Mouse (Mus musculus): Measurements from ENCODE around the gene Ly6g6e.
A peak's percentile ranks its signal among the peaks of the same experiment; 100 is the strongest.

The Ly6g6e gene

DNA sequence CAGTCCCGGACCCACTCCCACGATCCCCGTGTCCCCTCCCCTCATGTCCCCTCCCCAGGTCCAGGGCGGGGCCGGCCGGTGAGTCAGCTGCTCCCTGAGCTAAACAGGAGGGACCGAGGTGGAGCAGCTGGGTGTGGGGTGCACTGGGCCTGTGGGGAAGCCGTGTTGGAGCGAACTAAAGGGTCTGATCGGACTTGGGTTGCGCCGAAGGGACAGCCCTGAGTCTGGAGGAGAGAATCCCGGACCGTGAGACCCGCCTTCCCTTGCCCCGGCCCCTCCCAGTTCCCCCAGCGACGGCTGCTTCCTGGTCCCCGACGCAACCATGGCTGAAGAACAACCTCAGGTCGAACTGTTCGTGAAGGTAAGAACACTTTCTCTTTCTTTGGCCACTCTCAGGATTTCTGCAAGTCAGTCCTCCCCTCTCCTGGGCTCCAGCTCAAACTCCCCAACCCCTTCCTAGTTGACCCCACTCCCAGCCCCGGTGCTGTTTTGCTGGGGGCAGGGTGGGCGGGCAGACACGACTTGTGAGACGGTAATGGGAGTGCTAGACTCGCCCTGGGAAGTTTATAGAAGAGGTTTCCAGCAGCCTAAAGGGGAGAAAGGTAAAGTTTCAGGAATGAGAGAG lies 26.5 kb upstream of the Ly6g6e start:
- DNase-seq = peak; percentile 48 to 53

DNA sequence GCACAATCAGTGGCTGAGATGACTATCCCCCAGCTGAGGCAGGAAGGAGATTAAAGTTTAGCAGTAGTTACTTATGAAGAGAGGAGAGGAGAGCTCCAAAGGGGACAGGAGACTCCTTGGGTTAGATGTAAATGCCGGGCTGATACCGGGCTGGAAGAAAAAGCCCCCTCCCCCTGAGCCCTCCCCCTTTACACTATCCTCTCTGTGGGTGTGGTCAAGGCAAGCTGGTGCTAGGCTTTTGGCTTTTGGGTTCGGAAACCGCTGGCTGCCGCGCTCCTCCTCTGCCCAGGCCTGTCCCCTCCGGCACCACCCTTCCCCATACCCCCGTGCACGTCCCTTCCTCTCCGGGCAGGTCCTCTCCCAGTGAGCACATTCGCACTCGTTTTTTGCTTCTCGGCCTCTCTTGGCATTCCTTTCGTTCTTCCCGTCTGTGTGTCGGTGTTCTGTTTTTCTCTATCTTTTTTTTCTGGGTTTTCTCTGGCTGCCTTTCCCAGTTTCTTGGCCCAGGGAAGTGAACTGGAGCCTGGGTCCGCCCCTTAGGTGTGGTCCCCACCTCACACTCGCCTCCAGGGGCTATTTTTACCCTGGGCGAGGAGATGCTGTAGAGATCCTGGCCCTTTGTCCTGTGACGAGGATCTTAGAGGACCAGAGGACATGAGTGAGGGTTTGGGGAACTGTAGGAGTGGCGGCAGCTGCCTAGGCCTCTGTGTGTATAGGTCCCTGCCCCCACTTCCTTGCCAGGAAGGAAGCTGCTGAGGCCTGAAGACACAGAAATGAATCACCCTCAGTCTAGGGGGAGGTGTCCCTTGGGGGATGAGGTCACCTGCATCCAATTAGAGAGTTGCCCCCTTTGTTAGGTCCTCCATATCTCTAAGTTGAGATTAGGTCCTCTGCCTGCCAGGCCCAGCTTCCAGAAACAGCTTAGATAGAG lies 25.3 kb upstream of the Ly6g6e start:
- DNase-seq = peak; percentile 39 to 46

GRCm38 (mm10) chr17:35052271-35052798 lies 24.4 kb upstream of the Ly6g6e start:
- DNase-seq = no peak

DNA sequence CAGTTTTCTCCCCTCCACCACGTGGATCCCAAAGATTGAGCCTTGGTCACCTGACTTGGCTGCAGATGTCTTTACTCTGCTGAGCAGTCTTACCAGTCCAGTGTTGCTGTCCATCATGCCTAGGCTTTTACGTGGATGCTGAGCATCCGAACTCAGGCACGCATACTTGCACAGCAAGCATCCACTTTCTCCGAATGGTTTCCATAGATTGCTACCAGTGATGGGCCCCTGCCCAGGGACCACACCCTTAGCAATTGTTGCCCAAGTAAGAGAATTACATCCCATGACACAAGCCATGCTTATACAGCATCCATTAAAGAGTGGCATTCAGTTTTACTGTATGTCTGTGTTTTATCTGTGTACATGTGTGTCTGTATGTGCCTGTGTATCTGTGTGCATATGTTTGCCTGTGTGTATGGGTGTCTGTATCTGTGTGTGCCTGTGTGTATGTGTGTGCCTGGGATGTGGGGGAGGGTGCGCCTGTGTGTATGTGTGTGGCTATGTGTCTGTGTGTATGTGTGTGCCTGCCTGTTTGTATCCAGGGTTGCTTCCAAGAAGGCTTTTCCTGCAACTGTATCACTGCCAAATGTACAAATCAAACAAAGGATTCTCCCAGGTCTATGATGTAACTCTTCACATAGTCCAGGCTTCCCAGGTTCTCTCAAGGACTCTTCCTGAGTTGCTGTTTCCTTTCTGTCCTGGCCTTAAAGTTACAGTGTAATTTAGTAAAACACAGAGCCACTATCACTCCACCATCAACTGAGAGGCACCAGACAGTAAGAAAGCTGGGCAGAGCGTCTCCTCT lies 20.8 kb upstream of the Ly6g6e start:
- no peak for DNase-seq

DNA sequence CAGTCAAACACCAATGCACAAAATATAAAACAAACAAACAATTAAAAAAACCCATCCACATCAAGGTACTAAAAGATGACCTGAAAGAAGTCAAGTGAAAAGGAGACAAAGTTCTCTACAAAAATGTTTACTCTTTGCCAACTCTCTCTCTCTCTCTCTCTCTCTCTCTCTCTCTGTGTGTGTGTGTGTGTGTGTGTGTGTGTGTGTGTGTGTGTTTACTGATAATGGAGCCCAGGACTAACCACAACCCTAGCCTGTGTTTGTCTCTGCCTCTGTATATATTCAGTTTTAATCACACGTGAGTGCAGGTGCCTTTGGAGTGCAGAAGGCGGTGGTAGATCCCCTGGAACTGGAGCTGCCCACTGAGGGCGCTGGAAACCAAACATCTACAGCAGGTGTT lies 19.6 kb upstream of the Ly6g6e start:
- no peak for DNase-seq

GRCm38 (mm10) chr17:35058316-35058715 lies 18.4 kb upstream of the Ly6g6e start:
- DNase-seq = peak in 1 of 2 experiments; percentile 16

- peak; percentile 82 to 84 for DNase-seq
These were observed 17.5 kb upstream of the Ly6g6e start, which contains the start of gene Ddah2 for GRCm38 (mm10) chr17:35058911-35059892. Gene Ddah2, plus strand, starts transcription at chr17:35059035.

DNA sequence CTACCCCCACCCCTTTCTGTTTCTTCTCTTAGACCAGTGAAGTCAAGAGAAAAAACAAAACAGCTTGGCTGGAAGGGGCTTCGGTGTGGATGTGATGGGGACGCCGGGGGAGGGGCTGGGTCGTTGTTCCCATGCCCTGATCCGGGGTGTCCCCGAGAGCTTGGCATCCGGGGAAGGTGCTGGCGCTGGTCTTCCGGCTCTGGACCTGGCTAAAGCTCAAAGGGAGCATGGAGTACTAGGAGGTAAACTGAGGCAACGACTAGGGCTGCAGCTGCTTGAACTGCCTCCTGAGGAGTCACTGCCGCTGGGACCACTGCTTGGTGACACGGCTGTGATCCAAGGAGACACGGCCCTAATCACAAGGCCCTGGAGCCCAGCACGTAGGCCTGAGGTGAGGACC lies 16.6 kb upstream of the Ly6g6e start:
- no peak for DNase-seq

GRCm38 (mm10) chr17:35060737-35061297 lies 15.9 kb upstream of the Ly6g6e start:
- DNase-seq = peak in 1 of 2 experiments; percentile 33

- no peak for DNase-seq
These were observed 15.4 kb upstream of the Ly6g6e start for GRCm38 (mm10) chr17:35061299-35061698.

DNA sequence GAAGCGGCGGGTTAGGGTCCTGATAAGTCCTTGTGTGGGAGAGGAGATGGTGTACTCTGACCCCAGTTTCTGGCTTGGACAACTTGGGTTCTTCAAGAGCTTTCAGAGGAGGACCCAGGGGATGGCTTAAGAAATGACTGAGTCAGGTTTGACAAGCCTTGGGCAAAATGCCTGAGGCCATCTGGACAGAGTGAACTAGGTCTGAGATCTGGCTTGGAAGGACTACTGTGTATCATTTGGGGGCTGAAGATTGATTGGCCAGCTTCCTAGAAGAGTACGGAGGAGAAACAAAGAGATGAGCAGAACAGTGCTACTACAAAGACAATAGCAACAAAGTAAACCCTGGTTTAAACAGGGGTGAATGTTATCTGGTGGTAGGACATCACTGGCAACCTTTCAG lies 13.2 kb upstream of the Ly6g6e start:
- peak; percentile 45 to 48 for DNase-seq

DNA sequence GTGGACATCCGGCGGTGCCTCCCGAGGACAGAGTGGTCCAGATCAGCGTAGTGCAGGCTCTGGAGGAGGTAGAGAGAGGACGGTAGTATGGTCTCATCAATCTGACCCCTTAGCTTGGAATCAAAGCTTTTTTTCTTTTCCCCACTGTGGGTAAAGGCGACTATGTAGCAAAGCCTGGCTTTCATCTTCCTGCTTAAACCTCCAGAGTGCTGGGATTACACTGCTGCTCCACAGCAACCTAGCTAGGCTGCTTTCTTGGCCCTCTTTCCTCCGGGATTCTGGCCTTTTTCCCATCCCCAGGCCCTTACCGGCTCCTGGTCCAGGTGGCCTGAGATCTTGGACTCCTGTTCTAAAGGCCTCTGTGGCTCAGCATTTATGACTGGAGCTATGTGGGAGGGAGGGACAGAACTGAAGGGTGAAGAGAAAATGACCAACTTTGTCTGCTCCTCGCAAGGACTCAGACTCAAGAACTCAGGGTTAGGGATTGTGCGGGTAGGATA lies 12.3 kb upstream of the Ly6g6e start:
- peak; percentile 67 to 69 for DNase-seq

DNA sequence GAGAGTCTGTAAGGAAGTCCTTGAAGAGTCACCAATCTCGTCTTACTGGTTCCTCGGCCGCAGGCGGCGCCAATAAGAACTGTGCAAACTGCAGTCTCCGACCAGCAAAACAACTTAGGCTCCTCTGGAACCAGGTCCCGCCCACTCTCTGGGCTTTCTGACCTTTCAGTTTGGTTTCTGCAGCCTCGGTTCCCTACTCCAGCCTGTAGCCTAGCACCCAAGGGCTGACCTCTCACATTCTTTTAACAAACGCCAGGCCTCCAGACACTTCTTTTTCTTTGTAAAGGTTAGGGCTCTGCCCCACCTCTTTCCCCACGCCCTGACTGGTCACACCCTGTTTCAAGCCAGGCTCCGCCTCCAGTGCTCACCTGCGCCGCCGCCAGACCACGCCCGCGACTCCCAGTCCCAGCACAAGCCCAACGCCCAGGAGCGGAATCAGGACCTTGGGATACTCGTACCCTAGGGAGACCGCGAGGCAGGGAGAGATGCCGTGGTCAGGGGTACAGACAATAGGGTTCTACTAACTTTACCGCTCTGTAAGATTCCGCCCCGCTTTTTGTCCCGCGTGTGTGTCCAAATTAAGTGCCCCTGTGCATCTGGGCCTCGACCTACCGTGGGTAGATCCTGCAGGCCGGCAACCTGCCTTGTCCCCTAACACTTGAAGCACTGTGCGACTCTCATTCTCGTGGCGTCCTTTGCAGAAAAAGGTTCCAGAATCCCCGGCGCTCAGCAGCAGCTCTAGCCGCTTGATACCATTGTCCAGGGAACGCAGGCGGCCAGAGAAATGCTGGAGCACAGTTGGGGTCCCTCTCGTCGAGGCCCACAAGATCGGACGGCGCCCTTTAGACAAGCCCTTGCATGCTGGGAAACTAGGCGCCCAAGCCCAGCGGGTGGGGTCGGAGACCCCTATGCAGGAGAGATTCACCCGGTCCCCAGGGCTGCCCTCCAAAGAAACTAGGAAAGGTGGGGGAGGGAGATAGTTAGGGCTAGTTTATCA lies 11.5 kb upstream of the Ly6g6e start, which contains the start of gene Ly6g6c:
Ly6g6c (plus strand) TSS at position 438 of the 997 bp plus-strand sequence.
- peak; percentile 70 to 77 for DNase-seq

DNA sequence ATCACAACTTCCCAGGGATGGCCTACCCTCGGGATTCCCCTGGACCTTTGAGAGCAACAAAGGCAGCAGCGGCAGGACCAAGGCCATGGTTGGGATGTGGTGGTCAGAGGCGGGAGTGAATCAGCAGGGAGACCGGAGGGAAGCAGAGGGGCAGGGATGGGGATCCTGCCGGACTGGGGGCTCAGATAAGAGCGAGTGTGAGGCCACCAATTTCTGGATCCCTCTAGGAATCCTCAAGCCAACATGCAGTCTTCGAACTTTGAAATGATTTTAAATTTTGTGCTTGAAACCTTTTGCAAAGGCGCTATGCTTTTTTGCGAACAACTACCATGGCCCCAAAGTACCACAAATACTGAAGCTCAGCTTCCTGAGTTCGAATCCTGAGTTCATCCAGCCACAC lies 10.6 kb upstream of the Ly6g6e start, which contains the start of gene Mpig6b:
Mpig6b (minus strand) TSS at position 101 of the 400 bp plus-strand sequence.
- no peak for DNase-seq

- peak; percentile 38 to 48 for DNase-seq
These were observed 8.3 kb upstream of the Ly6g6e start for GRCm38 (mm10) chr17:35068213-35068914.

GRCm38 (mm10) chr17:35070556-35071229 lies 6.0 kb upstream of the Ly6g6e start:
- peak; percentile 84 to 95 for DNase-seq

DNA sequence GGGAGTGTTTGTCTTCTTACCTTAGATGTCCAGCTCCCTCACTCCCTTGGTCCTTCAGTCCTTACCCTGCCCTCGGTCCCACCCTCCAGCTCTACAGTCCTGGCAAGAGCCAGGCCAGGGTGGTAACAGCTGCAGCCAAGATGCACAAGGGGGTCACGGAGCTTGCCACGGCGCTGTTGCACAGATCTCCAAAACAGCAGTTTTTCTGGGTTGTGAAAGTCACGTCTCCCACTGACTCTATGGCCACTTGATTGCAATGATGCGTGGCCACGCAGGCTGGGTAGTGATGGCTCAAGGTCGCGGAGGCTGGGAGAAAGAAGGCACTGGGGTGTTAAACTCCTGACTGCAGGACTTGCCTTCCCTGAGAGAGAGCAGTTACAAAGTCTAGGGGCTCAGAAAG lies 5.2 kb upstream of the Ly6g6e start:
- peak in 1 of 2 experiments; percentile 42 for DNase-seq

DNA sequence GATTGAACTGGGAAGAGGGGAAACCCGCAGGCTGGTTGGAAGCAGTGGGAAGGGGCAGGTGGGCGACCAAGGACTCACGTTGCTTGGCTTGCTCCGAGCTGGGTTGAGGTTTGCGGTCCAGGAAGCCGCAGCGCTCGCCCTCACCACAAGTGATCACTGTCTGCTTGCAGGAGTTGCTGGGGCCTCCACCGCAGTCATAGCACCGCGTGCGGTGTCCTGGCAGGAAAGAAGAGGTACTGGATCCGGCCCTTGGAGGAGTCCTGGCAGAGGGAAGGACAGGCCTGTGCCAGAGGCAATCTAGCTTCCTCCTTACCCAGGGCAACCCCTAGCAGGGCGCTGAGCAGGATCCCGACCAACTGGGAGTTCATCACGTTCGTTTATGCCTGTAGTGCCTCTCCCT lies 2.6 kb upstream of the Ly6g6e start:
- DNase-seq = peak; percentile 84 to 88

Data from cerebellum, adult 18-20 months (tissue).